Mouse (Mus musculus) layer of hippocampus, postnatal 25 days (tissue): ENCODE results near the gene Vezf1. TPM values are rescaled to one million over a fixed set of nuclear protein-coding genes. Genes with fewer than 3 reads are reported as not detected.

Experiments used
- DNase-seq, 2 experiments: peaks; one replicate each; pipeline ENCODE4 v3.0.0; 2022; ENCODE audit warnings: mixed read lengths in 2 of 2, low spot score in 1 of 2; ENCODE audit errors: extremely low spot score in 1 of 2
- total RNA-seq, 2 experiments: library from RNA; stranded (reverse); gene quantifications; 2 replicates each; pipeline ENCODE4 v1.2.3; 2021

Gene Vezf1
- total RNA-seq, 2 experiments from 2014 or later = 22.1 TPM

GRCm38 (mm10) chr11:88097173-88097572 is 29.1 kb downstream of the Vezf1 start:
- DNase-seq = no peak

DNA sequence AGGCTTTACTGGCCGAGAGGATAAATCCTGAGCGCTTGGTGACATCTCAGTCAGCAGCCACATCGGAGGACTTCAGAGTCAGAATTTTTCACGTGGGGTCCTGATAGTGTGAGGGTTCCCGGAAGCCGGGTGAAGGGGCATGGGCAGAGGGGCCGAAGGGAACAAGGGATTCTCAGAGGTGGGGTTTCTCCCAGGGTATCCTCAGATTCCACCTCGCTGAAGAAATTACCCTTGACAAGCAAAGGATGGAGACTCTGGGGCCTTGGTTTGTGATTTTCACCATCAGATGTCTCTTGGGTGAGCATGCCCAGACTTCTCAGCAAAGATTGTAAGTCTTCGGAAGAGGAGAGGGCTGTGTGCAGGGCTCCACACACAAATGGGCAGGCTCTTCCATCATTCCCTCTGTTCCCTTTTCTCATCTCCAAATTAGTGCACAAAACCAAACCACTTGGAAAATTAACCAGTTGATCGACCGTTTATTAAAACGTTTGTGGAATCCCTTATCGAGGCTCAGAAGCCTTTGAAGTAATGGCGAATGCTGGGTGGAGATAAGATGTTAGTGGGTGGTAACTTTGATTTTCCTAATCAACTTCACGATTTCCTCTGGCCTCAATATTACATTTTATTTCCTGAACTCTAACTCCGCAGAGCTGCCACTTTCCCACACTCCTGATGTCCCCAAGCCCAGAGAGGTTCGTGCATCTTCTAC is 30.1 kb downstream of the Vezf1 start, which contains the start of gene Cuedc1:
Gene Cuedc1 (plus strand): TSS at position 38 of the 709 bp plus-strand sequence.
- DNase-seq = no peak

DNA sequence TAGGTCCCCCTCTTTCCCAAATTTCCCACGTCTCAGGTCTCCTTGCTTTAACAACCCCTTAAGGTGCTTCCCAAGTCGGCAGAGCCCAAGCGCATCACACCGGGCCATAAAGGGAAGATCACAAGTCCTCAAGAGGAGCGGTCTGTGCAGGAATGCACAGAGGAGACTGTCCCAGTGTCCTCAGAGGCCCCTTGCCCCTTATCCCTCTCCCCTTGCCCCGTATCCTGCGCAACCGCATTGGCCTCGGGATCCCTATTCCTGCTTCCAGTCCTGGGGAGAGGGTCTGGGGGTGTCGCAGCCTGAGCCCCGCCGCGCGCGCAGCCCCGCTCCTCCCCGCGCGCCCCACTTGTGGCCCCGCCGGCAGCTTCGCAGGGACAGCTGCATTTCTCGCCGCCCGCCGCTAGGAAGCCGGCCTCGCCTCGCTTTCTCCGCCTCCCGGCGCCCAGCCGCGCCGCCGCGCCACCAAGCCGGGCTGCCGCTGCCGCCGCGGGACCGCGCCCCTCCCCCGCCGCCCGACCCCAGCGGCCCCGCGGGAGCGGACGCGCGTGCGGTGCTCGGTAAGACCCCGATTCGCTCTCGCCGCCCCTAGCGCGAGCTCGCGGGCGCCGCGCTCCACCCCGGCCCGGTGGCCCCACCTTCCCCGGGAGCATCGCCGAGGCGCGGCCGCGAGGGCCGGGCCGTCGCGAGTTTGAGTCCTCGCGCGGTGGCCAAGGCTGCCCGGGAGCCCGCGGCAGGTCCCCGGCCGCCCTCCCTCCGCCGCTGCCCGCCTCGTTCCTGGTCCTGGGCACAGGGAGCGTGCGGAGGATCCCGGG is 30.9 kb downstream of the Vezf1 start:
- DNase-seq = peak; percentile 65 to 74

DNA sequence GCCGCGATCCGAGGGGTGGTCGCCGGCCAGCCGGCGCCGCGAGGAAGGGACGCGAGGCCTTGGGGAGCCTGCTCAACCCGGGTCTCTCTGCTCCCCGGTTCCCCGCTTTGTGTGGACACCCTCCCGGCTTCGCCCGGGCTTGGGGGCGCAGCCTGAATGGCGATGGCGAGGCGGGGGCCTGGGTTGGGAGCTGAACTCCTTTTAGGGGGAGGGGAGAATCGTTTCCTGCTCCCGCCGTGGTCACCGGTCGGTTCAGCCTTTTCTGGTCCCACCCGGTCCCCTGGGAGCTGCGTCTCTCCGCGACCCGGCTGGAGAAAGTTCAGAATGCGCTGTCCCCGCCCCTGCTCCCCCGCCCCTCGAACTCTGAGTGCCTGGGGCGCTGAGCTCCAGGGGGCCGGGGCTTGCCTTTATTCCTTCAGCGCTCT is 31.5 kb downstream of the Vezf1 start:
- peak; percentile 40 to 43 for DNase-seq

GRCm38 (mm10) chr11:88100170-88100569 is 32.1 kb downstream of the Vezf1 start:
- DNase-seq = no peak

GRCm38 (mm10) chr11:88103214-88103941 is 35.3 kb downstream of the Vezf1 start:
- no peak for DNase-seq

- no peak for DNase-seq
Measured at GRCm38 (mm10) chr11:88105494-88106291, 37.6 kb downstream of the Vezf1 start.

DNA sequence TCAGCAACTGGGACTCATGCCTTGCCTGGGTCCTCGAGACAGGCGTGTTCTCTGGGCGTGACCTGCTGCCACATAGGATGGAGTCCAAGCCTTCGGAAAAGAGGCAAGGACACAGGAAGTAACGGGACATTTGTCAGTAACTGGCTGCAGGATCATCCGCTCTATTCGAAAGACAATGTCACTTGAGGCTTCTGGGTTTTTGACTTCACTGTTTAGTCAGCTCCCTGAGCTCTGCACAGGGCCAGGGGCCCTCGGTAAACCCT is 38.1 kb downstream of the Vezf1 start:
- no peak for DNase-seq

DNA sequence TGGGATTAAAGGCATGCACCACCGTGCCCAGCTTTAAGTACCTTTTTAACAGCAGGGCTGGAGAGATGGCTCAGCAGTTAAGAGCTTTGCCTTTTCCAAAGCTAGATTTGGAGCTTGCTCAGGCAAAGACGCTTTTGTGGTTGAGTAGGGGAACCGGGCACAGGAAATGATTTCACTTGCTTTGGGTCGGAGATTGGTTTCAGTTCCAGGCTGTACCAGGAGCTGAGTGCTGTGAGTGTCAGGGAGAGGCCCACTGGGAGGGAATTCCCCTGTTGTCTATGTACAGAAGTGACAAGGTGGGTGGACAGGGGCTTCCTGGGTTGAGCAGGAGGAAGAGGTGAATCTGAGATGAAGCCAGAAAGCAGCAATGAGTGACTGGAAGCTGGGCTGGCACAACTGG is 39.3 kb downstream of the Vezf1 start:
- DNase-seq = no peak

- no peak for DNase-seq
Measured at GRCm38 (mm10) chr11:88110031-88110594, 42.0 kb downstream of the Vezf1 start.

GRCm38 (mm10) chr11:88112078-88112477 is 44.0 kb downstream of the Vezf1 start:
- DNase-seq = no peak

GRCm38 (mm10) chr11:88112677-88113333 is 44.7 kb downstream of the Vezf1 start:
- no peak for DNase-seq

DNA sequence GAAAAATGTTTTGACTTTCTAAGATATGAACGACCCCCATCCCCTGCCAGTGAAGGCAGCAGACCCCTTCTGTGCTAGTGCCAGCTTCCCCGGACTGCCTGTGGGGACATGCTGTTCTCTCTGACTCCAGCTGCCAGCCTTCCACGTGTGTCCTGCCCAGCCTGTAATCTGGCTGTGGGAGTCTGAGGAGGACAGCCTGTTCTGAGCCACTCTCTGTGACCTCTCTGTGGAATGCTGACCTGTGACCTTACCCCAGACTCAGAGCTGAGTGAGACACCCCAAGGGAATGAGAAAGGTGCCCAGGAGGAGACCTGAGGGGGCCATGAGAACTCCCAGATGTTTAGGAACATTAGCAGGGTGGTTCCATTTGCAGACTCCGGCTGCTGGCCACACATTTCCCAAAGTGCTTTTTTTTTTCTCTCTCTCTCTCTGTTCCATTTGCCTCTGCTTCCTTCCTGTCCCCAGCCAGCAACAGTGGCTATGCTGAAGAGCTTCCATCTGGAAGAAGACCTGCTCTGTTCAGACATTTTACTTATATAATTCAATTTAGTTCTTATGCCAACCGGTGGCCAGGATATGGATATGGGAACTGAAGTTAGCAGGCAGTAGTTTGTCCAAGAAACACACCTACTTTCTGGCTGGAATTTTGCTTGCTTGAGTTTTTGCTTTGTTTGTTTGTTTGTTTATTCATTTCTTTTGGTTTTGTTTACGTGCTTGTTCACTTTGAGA is 45.6 kb downstream of the Vezf1 start:
- DNase-seq = no peak

- no peak for DNase-seq
Measured at GRCm38 (mm10) chr11:88114871-88115301, 46.8 kb downstream of the Vezf1 start.

GRCm38 (mm10) chr11:88116568-88116967 is 48.5 kb downstream of the Vezf1 start:
- no peak for DNase-seq

DNA sequence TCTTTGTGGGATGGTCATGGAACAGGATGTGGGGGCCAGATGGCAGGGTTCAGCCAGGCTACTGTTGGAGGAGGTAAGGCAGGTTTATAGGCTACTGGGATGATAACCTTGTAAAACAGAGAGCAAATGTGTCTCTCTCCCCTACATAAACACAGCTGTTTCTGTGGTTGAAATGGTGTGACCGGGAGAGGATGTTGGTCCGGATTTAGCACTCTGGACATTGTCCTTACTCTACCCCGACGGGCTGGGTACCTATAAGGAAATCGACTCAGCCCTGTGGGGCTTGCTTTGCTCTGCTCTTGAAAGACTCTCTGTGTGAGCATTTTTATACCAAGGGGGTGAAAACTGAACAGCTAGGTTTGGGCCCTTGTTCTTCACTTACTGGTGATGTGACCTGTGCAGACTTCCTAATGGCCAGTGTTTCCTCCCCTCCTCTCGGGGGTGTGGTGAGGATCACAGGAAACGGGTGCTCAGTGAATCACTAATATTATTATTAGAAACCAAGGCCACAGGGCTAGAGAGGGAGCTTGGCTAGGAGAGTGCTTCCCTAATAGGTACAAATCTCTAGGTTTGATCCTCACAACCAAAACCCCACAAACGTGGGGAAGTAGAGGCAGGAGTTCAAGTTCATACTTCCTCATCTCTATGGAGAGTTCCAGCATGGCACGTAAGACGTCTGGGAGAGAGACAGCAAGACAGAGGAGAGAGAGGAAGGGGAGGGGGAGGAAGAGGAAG is 49.4 kb downstream of the Vezf1 start:
- DNase-seq = no peak

DNA sequence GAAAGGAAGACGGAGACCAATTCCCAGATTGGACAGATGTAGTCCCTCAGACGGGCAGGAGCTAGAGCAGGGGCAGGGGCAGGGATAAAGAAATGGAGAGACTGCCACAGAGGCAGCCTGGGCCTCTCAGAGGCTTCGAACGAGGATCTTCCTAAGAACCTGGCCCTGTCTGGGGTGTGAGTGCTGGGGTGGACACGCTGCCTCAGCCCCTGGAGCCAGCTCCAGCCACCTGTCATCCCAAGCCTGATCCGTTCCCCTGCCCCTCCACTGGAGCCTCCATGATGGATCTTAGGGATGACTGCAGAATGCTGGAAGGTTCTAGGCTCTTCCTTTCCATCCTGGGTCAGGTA is 50.0 kb downstream of the Vezf1 start:
- no peak for DNase-seq
